Mouse (Mus musculus) lung, adult 2 months (tissue): ENCODE results near the gene Hist1h4b. TPM values are rescaled to one million over a fixed set of nuclear protein-coding genes. Genes with fewer than 3 reads are reported as not detected.

Source experiments
- DNase-seq: peaks from one replicate; pipeline ENCODE4 v3.0.0; 2022
- H3K4me1 ChIP-seq: fragments of 200-500 bp; 2 replicates; pipeline ENCODE4 v1.6.1; 2011; ENCODE audit warnings: low read length; ENCODE audit not compliant: control insufficient read depth, insufficient read depth
- H3K4me3 ChIP-seq: fragments of 200-500 bp; replicated peaks from 2 replicates; pipeline ENCODE3; 2011; ENCODE audit warnings: low read depth, mild to moderate bottlenecking, control low read depth, low read length; ENCODE audit errors: extremely low read depth
- CTCF ChIP-seq: fragments of 200-500 bp; IDR thresholded peaks from 2 replicates; pipeline ENCODE4 v1.5.1; 2011; ENCODE audit warnings: mild to moderate bottlenecking, low read length, control low read depth; ENCODE audit not compliant: insufficient read depth
- POLR2A ChIP-seq: fragments of 200-500 bp; IDR thresholded peaks from 2 replicates; pipeline ENCODE4 v1.6.1; 2011; ENCODE audit warnings: low read depth, mild to moderate bottlenecking, control low read depth, low read length, borderline replicate concordance; ENCODE audit errors: extremely low read depth
- WGBS: fragments of 180-500 bp; shearing (Covaris S2); methylation state at CpG from one replicate; pipeline ENCODE4 v1.1.7; 2018; 5-methylcytosine and 5-hydroxymethylcytosine counted together
- polyA plus RNA-seq: library from polyadenylated mRNA; depleted of rRNA; stranded (reverse); fragments of >200 nt; gene quantifications from 2 replicates; pipeline ENCODE4 v1.2.3, GENCODE M21; 2012; rRNA removed

The Hist1h4b gene
- polyA plus RNA-seq, 1 experiment, result 2.8 TPM

GRCm38 (mm10) chr13:23799405-23799804 lies 42.6 kb downstream of the Hist1h4b start:
- TF ChIP-seq CTCF, result no peak
- TF ChIP-seq POLR2A, result no peak
- WGBS, result 54% methylated on average over 5 of the region's 5 CpGs
- Histone ChIP-seq H3K4me3 (no peak overlapping the region), H3K4me1 (no peaks in the 10 kb centered on the region)
- DNase-seq, result no peak

GRCm38 (mm10) chr13:23804532-23804931 lies 47.7 kb downstream of the Hist1h4b start:
- H3K4me3 ChIP-seq, result no peak overlapping the region
- DNase-seq, result no peak
- H3K4me1 ChIP-seq, result no peaks in the 10 kb centered on the region; the same call in 1 of the 2 replicates
- WGBS, result 57% methylated on average over 2 of the region's 2 CpGs
- TF ChIP-seq POLR2A (no peak), CTCF (no peak)

GRCm38 (mm10) chr13:23806422-23807052 lies 49.7 kb downstream of the Hist1h4b start, which contains the start of gene Slc17a2:
Slc17a2 (plus strand) TSS chr13:23806993.
- H3K4me3 ChIP-seq, result no peak within 1 kb of the TSS
- no peaks in the 10 kb centered on the region; the same call in 1 of the 2 replicates for H3K4me1 ChIP-seq
- no peak for DNase-seq
- 66% methylated on average over 15 of the region's 15 CpGs for WGBS
- TF ChIP-seq POLR2A, result no peak

Other genes with a start within 250 kb of the Hist1h4b start
- 27.1 and 28.0 TPM in 2 replicates for gene Hist1h4h, start 226.0 kb upstream of the Hist1h4b start, polyA plus RNA-seq
- 28.7 and 47.1 TPM in 2 replicates for gene Hist1h2af, start 223.1 kb upstream of the Hist1h4b start, polyA plus RNA-seq
- 2.1 and 2.3 TPM in 2 replicates for gene Hist1h3g, start 221.6 kb upstream of the Hist1h4b start, polyA plus RNA-seq
- 0.66 and 0.87 TPM in 2 replicates for gene Hist1h2bh, start 213.6 kb upstream of the Hist1h4b start, polyA plus RNA-seq
- gene Hist1h3f, start 213.0 kb upstream of the Hist1h4b start, polyA plus RNA-seq, result 1.3 and 1.7 TPM in 2 replicates
- gene Hist1h4f, start 205.4 kb upstream of the Hist1h4b start, polyA plus RNA-seq, result 1.4 and 1.8 TPM in 2 replicates
- gene Hist1h1d, start 203.8 kb upstream of the Hist1h4b start, polyA plus RNA-seq, result 0.10 and 0.12 TPM in 2 replicates
- gene Hist1h3e, start 194.6 kb upstream of the Hist1h4b start, polyA plus RNA-seq, result 8.4 and 9.2 TPM in 2 replicates
- 1.8 and 2.3 TPM in 2 replicates for gene Hist1h2ae, start 185.8 kb upstream of the Hist1h4b start, polyA plus RNA-seq
- gene Hist1h2bg, start 185.6 kb upstream of the Hist1h4b start, polyA plus RNA-seq, result 9.8 and 22.7 TPM in 2 replicates
- gene Hist1h2bf, start 182.8 kb upstream of the Hist1h4b start, polyA plus RNA-seq, result 2.7 and 3.4 TPM in 2 replicates
- gene Hist1h2ad, start 182.6 kb upstream of the Hist1h4b start, polyA plus RNA-seq, result 1.2 and 2.0 TPM in 2 replicates
- gene Hist1h3d, start 181.2 kb upstream of the Hist1h4b start, polyA plus RNA-seq, result 2.6 and 4.5 TPM in 2 replicates
- 9.0 and 9.5 TPM in 2 replicates for gene Hist1h4d, start 175.4 kb upstream of the Hist1h4b start, polyA plus RNA-seq
- 2.7 and 3.0 TPM in 2 replicates for gene Hist1h2be, start 135.9 kb upstream of the Hist1h4b start, polyA plus RNA-seq
- 2.0 and 2.4 TPM in 2 replicates for gene Hist1h1e, start 134.5 kb upstream of the Hist1h4b start, polyA plus RNA-seq
- gene Hist1h2ac, start 73.1 kb upstream of the Hist1h4b start, polyA plus RNA-seq, result 0.45 and 0.61 TPM in 2 replicates
- 142 and 182 TPM in 2 replicates for gene Hist1h2bc, start 72.8 kb upstream of the Hist1h4b start, polyA plus RNA-seq
- gene Hist1h1t, start 61.2 kb upstream of the Hist1h4b start, polyA plus RNA-seq, result not detected in 2 replicates
- 6.3 and 6.8 TPM in 2 replicates for gene Hist1h4c, start 58.6 kb upstream of the Hist1h4b start, polyA plus RNA-seq
- 21.3 and 24.2 TPM in 2 replicates for gene Hfe, start 46.2 kb upstream of the Hist1h4b start, polyA plus RNA-seq
- 38.1 and 46.7 TPM in 2 replicates for gene Hist1h1c, start 18.2 kb upstream of the Hist1h4b start, polyA plus RNA-seq
- gene Hist1h3c, start 11.4 kb upstream of the Hist1h4b start, polyA plus RNA-seq, result 1.2 and 2.9 TPM in 2 replicates
- 2.5 and 2.6 TPM in 2 replicates for gene Hist1h2bb, start 10.3 kb upstream of the Hist1h4b start, polyA plus RNA-seq
- 2.0 and 3.9 TPM in 2 replicates for gene Hist1h2ab, start 5.9 kb upstream of the Hist1h4b start, polyA plus RNA-seq
- gene Hist1h3b, start 4.7 kb upstream of the Hist1h4b start, polyA plus RNA-seq, result 2.6 and 3.8 TPM in 2 replicates
- gene Hist1h4a, start 4.2 kb downstream of the Hist1h4b start, polyA plus RNA-seq, result 2.4 and 2.9 TPM in 2 replicates
- gene Hist1h3a, start 5.4 kb downstream of the Hist1h4b start, polyA plus RNA-seq, result 3.1 and 4.3 TPM in 2 replicates
- not detected in 2 replicates for gene Hist1h1a, start 6.7 kb downstream of the Hist1h4b start, polyA plus RNA-seq
- gene Trim38, start 12.9 kb downstream of the Hist1h4b start, polyA plus RNA-seq, result 0.07 TPM in 1 of 2 replicates, not detected in the other
- gene Slc17a2, start 50.0 kb downstream of the Hist1h4b start, polyA plus RNA-seq, result 0.32 and 0.52 TPM in 2 replicates
- gene Slc17a3, start 82.4 kb downstream of the Hist1h4b start, polyA plus RNA-seq, result 0.02 TPM in 1 of 2 replicates, not detected in the other
- gene Slc17a1, start 110.7 kb downstream of the Hist1h4b start, polyA plus RNA-seq, result not detected in 2 replicates
- gene Slc17a4, start 158.0 kb downstream of the Hist1h4b start, polyA plus RNA-seq, result 0.07 TPM in 1 of 2 replicates, not detected in the other
- not detected in 2 replicates for gene Hist1h2ba, start 177.1 kb downstream of the Hist1h4b start, polyA plus RNA-seq
- gene Hist1h2aa, start 177.4 kb downstream of the Hist1h4b start, polyA plus RNA-seq, result not detected in 2 replicates
- not detected in 2 replicates for gene Scgn, start 234.2 kb downstream of the Hist1h4b start, polyA plus RNA-seq